Mouse (Mus musculus): ENCODE measurements around the gene Rnft1. TPM values are rescaled to one million over a fixed set of nuclear protein-coding genes. Genes with fewer than 3 reads are reported as not detected.

Rnft1 gene
- polyA plus RNA-seq, 1 experiment from 2014 or later, result 29.5 TPM

- ATAC-seq (ENCODE audit: insufficient number of reproducible peaks, low FRiP score, low TSS enrichment, low read depth), result no peak
- DNase-seq (ENCODE audit: low spot score), result no peak
- Histone ChIP-seq H3K9ac (ENCODE audit: low read length) (no peak overlapping the region), H3K4me3 (ENCODE audit: low read depth, low read length) (no peak overlapping the region), H3K4me2 (ENCODE audit: low read depth, severe bottlenecking) (no peak overlapping the region), H3K9me3 (ENCODE audit: control insufficient read depth, low read length) (no peaks in the 10 kb centered on the region), H3K36me3 (ENCODE audit: control insufficient read depth, insufficient read depth, low read length) (no peaks in the 10 kb centered on the region), H3K27ac (replicated peaks; ENCODE audit: low read depth, low read length) (no peak overlapping the region), H3K27me3 (ENCODE audit: control insufficient read depth, insufficient read depth, low read length) (no peaks in the 10 kb centered on the region), H3K4me1 (ENCODE audit: control insufficient read depth, insufficient read depth, low read length) (peaks cover 9% of the 10 kb centered on the region; the same call in 1 of the 2 replicates)
- 79% methylated on average over 8 of the region's 8 CpGs for WGBS
These were observed 16.1 kb upstream of the Rnft1 start for GRCm38 (mm10) chr11:86468345-86468744.

- DNase-seq (ENCODE audit: low spot score) (no peak), ATAC-seq (ENCODE audit: insufficient number of reproducible peaks, low FRiP score, low TSS enrichment, low read depth) (no peak)
- Histone ChIP-seq H3K9ac (ENCODE audit: low read length) (no peak overlapping the region), H3K27ac (replicated peaks; ENCODE audit: low read depth, low read length) (no peak overlapping the region), H3K36me3 (ENCODE audit: control insufficient read depth, insufficient read depth, low read length) (no peaks in the 10 kb centered on the region), H3K27me3 (ENCODE audit: control insufficient read depth, insufficient read depth, low read length) (no peaks in the 10 kb centered on the region), H3K4me2 (ENCODE audit: low read depth, severe bottlenecking) (no peak overlapping the region), H3K4me1 (ENCODE audit: control insufficient read depth, insufficient read depth, low read length) (peaks cover 9% of the 10 kb centered on the region; the same call in 1 of the 2 replicates), H3K4me3 (ENCODE audit: low read depth, low read length) (no peak overlapping the region), H3K9me3 (ENCODE audit: control insufficient read depth, low read length) (no peaks in the 10 kb centered on the region)
- 60% methylated on average over 4 of the region's 4 CpGs for WGBS
These were observed 15.5 kb upstream of the Rnft1 start for GRCm38 (mm10) chr11:86468971-86469370.

GRCm38 (mm10) chr11:86471785-86472184, 12.7 kb upstream of the Rnft1 start:
- Histone ChIP-seq H3K27me3 (ENCODE audit: control insufficient read depth, insufficient read depth, low read length) (no peaks in the 10 kb centered on the region), H3K9ac (ENCODE audit: low read length) (no peak overlapping the region), H3K9me3 (ENCODE audit: control insufficient read depth, low read length) (no peaks in the 10 kb centered on the region), H3K4me1 (ENCODE audit: control insufficient read depth, insufficient read depth, low read length) (peaks cover 9% of the 10 kb centered on the region; the same call in 1 of the 2 replicates), H3K4me2 (ENCODE audit: low read depth, severe bottlenecking) (no peak overlapping the region), H3K27ac (replicated peaks; ENCODE audit: low read depth, low read length) (no peak overlapping the region), H3K36me3 (ENCODE audit: control insufficient read depth, insufficient read depth, low read length) (no peaks in the 10 kb centered on the region), H3K4me3 (ENCODE audit: low read depth, low read length) (no peak overlapping the region)
- DNase-seq (ENCODE audit: low spot score), result no peak
- no peak for ATAC-seq (ENCODE audit: insufficient number of reproducible peaks, low FRiP score, low TSS enrichment, low read depth)
- 83% methylated on average over 6 of the region's 6 CpGs for WGBS

- H3K9me3 ChIP-seq (ENCODE audit: control insufficient read depth, low read length), result no peaks in the 10 kb centered on the region
- H3K4me2 ChIP-seq (ENCODE audit: low read depth, severe bottlenecking), result peak overlapping the region; percentile 17; the same call in 1 of the 2 replicates
- 13% methylated on average over 7 of the region's 7 CpGs for WGBS
- no peak overlapping the region for H3K9ac ChIP-seq (ENCODE audit: low read length)
- no peaks in the 10 kb centered on the region for H3K36me3 ChIP-seq (ENCODE audit: control insufficient read depth, insufficient read depth, low read length)
- no peaks in the 10 kb centered on the region for H3K27me3 ChIP-seq (ENCODE audit: control insufficient read depth, insufficient read depth, low read length)
- no peak overlapping the region for H3K4me3 ChIP-seq (ENCODE audit: low read depth, low read length)
- H3K4me1 ChIP-seq (ENCODE audit: control insufficient read depth, insufficient read depth, low read length), result peaks cover 9% of the 10 kb centered on the region; the same call in 1 of the 2 replicates
- ATAC-seq (ENCODE audit: insufficient number of reproducible peaks, low FRiP score, low TSS enrichment, low read depth) (no peak), DNase-seq (ENCODE audit: low spot score) (peak; percentile 46)
- H3K27ac ChIP-seq (replicated peaks; ENCODE audit: low read depth, low read length), result peak overlapping the region; percentile 47; the same call in 1 of the 2 replicates
These were observed 11.7 kb upstream of the Rnft1 start for GRCm38 (mm10) chr11:86472771-86473171.

GRCm38 (mm10) chr11:86473576-86473975, 10.9 kb upstream of the Rnft1 start:
- Histone ChIP-seq H3K4me1 (ENCODE audit: control insufficient read depth, insufficient read depth, low read length) (peaks cover 5% of the 10 kb centered on the region; the same call in 1 of the 2 replicates), H3K27me3 (ENCODE audit: control insufficient read depth, insufficient read depth, low read length) (no peaks in the 10 kb centered on the region), H3K9me3 (ENCODE audit: control insufficient read depth, low read length) (no peaks in the 10 kb centered on the region), H3K9ac (ENCODE audit: low read length) (no peak overlapping the region), H3K36me3 (ENCODE audit: control insufficient read depth, insufficient read depth, low read length) (no peaks in the 10 kb centered on the region), H3K4me2 (ENCODE audit: low read depth, severe bottlenecking) (no peak overlapping the region), H3K4me3 (ENCODE audit: low read depth, low read length) (no peak overlapping the region), H3K27ac (replicated peaks; ENCODE audit: low read depth, low read length) (no peak overlapping the region)
- ATAC-seq (ENCODE audit: insufficient number of reproducible peaks, low FRiP score, low TSS enrichment, low read depth) (no peak), DNase-seq (ENCODE audit: low spot score) (no peak)
- WGBS, result 55% methylated on average over 3 of the region's 3 CpGs

- H3K4me3 ChIP-seq (ENCODE audit: low read depth, low read length), result peak overlapping the region; percentile 76
- peaks cover 4% of the 10 kb centered on the region for H3K4me1 ChIP-seq (ENCODE audit: control insufficient read depth, insufficient read depth, low read length)
- no peaks in the 10 kb centered on the region for H3K9me3 ChIP-seq (ENCODE audit: control insufficient read depth, low read length)
- peak overlapping the region; percentile 77 for H3K9ac ChIP-seq (ENCODE audit: low read length)
- H3K27me3 ChIP-seq (ENCODE audit: control insufficient read depth, insufficient read depth, low read length), result no peaks in the 10 kb centered on the region
- peak; percentile 71 for DNase-seq (ENCODE audit: low spot score)
- ATAC-seq (ENCODE audit: insufficient number of reproducible peaks, low FRiP score, low TSS enrichment, low read depth), result 0 out of 2 replicates have a peak, but pooled peaks have one; percentile 8
- H3K4me2 ChIP-seq (ENCODE audit: low read depth, severe bottlenecking), result peak overlapping the region; percentile 78
- no peaks in the 10 kb centered on the region for H3K36me3 ChIP-seq (ENCODE audit: control insufficient read depth, insufficient read depth, low read length)
- H3K27ac ChIP-seq (replicated peaks; ENCODE audit: low read depth, low read length), result no peak overlapping the region; the same call in 1 of the 2 replicates
- 0% methylated on average over 25 of the region's 25 CpGs for WGBS
These were observed 553 bp downstream of the Rnft1 start for GRCm38 (mm10) chr11:86484910-86485510.

GRCm38 (mm10) chr11:86490782-86491181, 6.3 kb downstream of the Rnft1 start:
- no peaks in the 10 kb centered on the region for H3K36me3 ChIP-seq (ENCODE audit: control insufficient read depth, insufficient read depth, low read length)
- no peak for DNase-seq (ENCODE audit: low spot score)
- no peak overlapping the region for H3K4me3 ChIP-seq (ENCODE audit: low read depth, low read length)
- no peaks in the 10 kb centered on the region; the same call in 1 of the 2 replicates for H3K4me1 ChIP-seq (ENCODE audit: control insufficient read depth, insufficient read depth, low read length)
- H3K4me2 ChIP-seq (ENCODE audit: low read depth, severe bottlenecking), result no peak overlapping the region
- H3K9ac ChIP-seq (ENCODE audit: low read length), result no peak overlapping the region
- ATAC-seq (ENCODE audit: insufficient number of reproducible peaks, low FRiP score, low TSS enrichment, low read depth), result no peak
- H3K9me3 ChIP-seq (ENCODE audit: control insufficient read depth, low read length), result no peaks in the 10 kb centered on the region
- no peaks in the 10 kb centered on the region for H3K27me3 ChIP-seq (ENCODE audit: control insufficient read depth, insufficient read depth, low read length)
- 96% methylated on average over 1 of the region's 1 CpGs for WGBS
- no peak overlapping the region for H3K27ac ChIP-seq (replicated peaks; ENCODE audit: low read depth, low read length)

- H3K27ac ChIP-seq (replicated peaks; ENCODE audit: low read depth, low read length), result no peak overlapping the region
- H3K4me1 ChIP-seq (ENCODE audit: control insufficient read depth, insufficient read depth, low read length), result no peaks in the 10 kb centered on the region
- no peaks in the 10 kb centered on the region for H3K9me3 ChIP-seq (ENCODE audit: control insufficient read depth, low read length)
- H3K9ac ChIP-seq (ENCODE audit: low read length), result no peak overlapping the region
- no peak for ATAC-seq (ENCODE audit: insufficient number of reproducible peaks, low FRiP score, low TSS enrichment, low read depth)
- no peak for DNase-seq (ENCODE audit: low spot score)
- no peak overlapping the region for H3K4me2 ChIP-seq (ENCODE audit: low read depth, severe bottlenecking)
- whole genome bisulfite sequencing, result 94% methylated on average over 1 of the region's 1 CpGs
- H3K27me3 ChIP-seq (ENCODE audit: control insufficient read depth, insufficient read depth, low read length), result no peaks in the 10 kb centered on the region
- peaks cover 6% of the 10 kb centered on the region; the same call in 1 of the 2 replicates for H3K36me3 ChIP-seq (ENCODE audit: control insufficient read depth, insufficient read depth, low read length)
- H3K4me3 ChIP-seq (ENCODE audit: low read depth, low read length), result no peak overlapping the region
These were observed 12.9 kb downstream of the Rnft1 start for GRCm38 (mm10) chr11:86497356-86497755.

Data from limb, embryonic 11.5 days (tissue).